Mouse (Mus musculus) kidney, adult 2 months (tissue): Measurements from ENCODE around the gene Eif4a1.

Experiments used
- CTCF ChIP-seq: fragments of 200-500 bp; conservative IDR thresholded peaks from 2 replicates; pipeline ENCODE4 v1.5.1; 2011; ENCODE audit warnings: low read depth, mild to moderate bottlenecking, control low read depth, low read length, moderate library complexity, mixed read lengths; ENCODE audit not compliant: insufficient read depth, insufficient read length
- POLR2A ChIP-seq: fragments of 200-500 bp; IDR thresholded peaks from one replicate; pipeline ENCODE4 v1.6.1; 2011; ENCODE audit warnings: low read depth, low read length, control low read depth

- TF ChIP-seq CTCF = no peak
- TF ChIP-seq POLR2A = no peak
Observed at GRCm38 (mm10) chr11:69689891-69690290, 17.7 kb upstream of the Eif4a1 start.
